Mouse (Mus musculus): ENCODE results near the gene Pcnx2. TPM values are rescaled to one million over a fixed set of nuclear protein-coding genes. Genes with fewer than 3 reads are reported as not detected.

Pcnx2 gene
- polyA plus RNA-seq, 1 experiment from 2014 or later = 0.19 TPM

- H3K4me2 ChIP-seq = no peak overlapping the region
- no peak overlapping the region for H3K9ac ChIP-seq (replicated peaks)
- H3K27me3 ChIP-seq = no peaks in the 10 kb centered on the region
- peaks cover 8% of the 10 kb centered on the region for H3K4me1 ChIP-seq (replicated peaks)
- no peak overlapping the region for H3K4me3 ChIP-seq (replicated peaks)
- ATAC-seq (ENCODE audit: insufficient number of reproducible peaks, insufficient read depth, low FRiP score, low TSS enrichment, low read depth) = no peak
- H3K27ac ChIP-seq = no peak overlapping the region
- H3K36me3 ChIP-seq = no peaks in the 10 kb centered on the region
- no peaks in the 10 kb centered on the region for H3K9me3 ChIP-seq
- 90% methylated on average over 5 of the region's 5 CpGs for WGBS
Measured at GRCm38 (mm10) chr8:125778919-125779318, 119.2 kb downstream of the Pcnx2 start.

GRCm38 (mm10) chr8:125777478-125778164 is 120.5 kb downstream of the Pcnx2 start:
- no peaks in the 10 kb centered on the region for H3K36me3 ChIP-seq
- H3K27ac ChIP-seq = peak overlapping the region; percentile 46; the same call in 1 of the 2 replicates
- H3K4me3 ChIP-seq (replicated peaks) = no peak overlapping the region
- no peaks in the 10 kb centered on the region for H3K9me3 ChIP-seq
- no peak overlapping the region for H3K4me2 ChIP-seq
- ATAC-seq (ENCODE audit: insufficient number of reproducible peaks, insufficient read depth, low FRiP score, low TSS enrichment, low read depth) = no peak
- no peaks in the 10 kb centered on the region for H3K27me3 ChIP-seq
- peaks cover 8% of the 10 kb centered on the region for H3K4me1 ChIP-seq (replicated peaks)
- no peak overlapping the region for H3K9ac ChIP-seq (replicated peaks)
- 66% methylated on average over 12 of the region's 12 CpGs for WGBS

GRCm38 (mm10) chr8:125776800-125777199 is 121.3 kb downstream of the Pcnx2 start:
- H3K36me3 ChIP-seq = no peaks in the 10 kb centered on the region
- WGBS = 68% methylated on average over 6 of the region's 6 CpGs
- ATAC-seq (ENCODE audit: insufficient number of reproducible peaks, insufficient read depth, low FRiP score, low TSS enrichment, low read depth) = no peak
- no peak overlapping the region for H3K4me2 ChIP-seq
- no peak overlapping the region for H3K9ac ChIP-seq (replicated peaks)
- peaks cover 8% of the 10 kb centered on the region for H3K4me1 ChIP-seq (replicated peaks)
- H3K27me3 ChIP-seq = no peaks in the 10 kb centered on the region
- 0 out of 2 replicates have a peak overlapping the region, but pooled peaks have one; percentile 23 for H3K27ac ChIP-seq
- H3K9me3 ChIP-seq = no peaks in the 10 kb centered on the region
- no peak overlapping the region for H3K4me3 ChIP-seq (replicated peaks)

GRCm38 (mm10) chr8:125776314-125776713 is 121.8 kb downstream of the Pcnx2 start:
- Histone ChIP-seq H3K9me3 (no peaks in the 10 kb centered on the region), H3K9ac (replicated peaks) (no peak overlapping the region), H3K4me3 (replicated peaks) (no peak overlapping the region), H3K36me3 (no peaks in the 10 kb centered on the region), H3K4me1 (replicated peaks) (peaks cover 8% of the 10 kb centered on the region), H3K4me2 (no peak overlapping the region), H3K27me3 (no peaks in the 10 kb centered on the region), H3K27ac (no peak overlapping the region)
- ATAC-seq (ENCODE audit: insufficient number of reproducible peaks, insufficient read depth, low FRiP score, low TSS enrichment, low read depth) = no peak
- 87% methylated on average over 3 of the region's 3 CpGs for WGBS

- H3K27me3 ChIP-seq = no peaks in the 10 kb centered on the region
- H3K9me3 ChIP-seq = no peaks in the 10 kb centered on the region
- WGBS = 50% methylated on average over 3 of the region's 3 CpGs
- no peak overlapping the region for H3K9ac ChIP-seq (replicated peaks)
- peaks cover 8% of the 10 kb centered on the region for H3K4me1 ChIP-seq (replicated peaks)
- no peak for ATAC-seq (ENCODE audit: insufficient number of reproducible peaks, insufficient read depth, low FRiP score, low TSS enrichment, low read depth)
- H3K27ac ChIP-seq = no peak overlapping the region
- no peak overlapping the region for H3K4me2 ChIP-seq
- no peaks in the 10 kb centered on the region for H3K36me3 ChIP-seq
- H3K4me3 ChIP-seq (replicated peaks) = no peak overlapping the region
Measured at GRCm38 (mm10) chr8:125775031-125775430, 123.1 kb downstream of the Pcnx2 start.

- H3K4me3 ChIP-seq (replicated peaks) = no peak overlapping the region
- H3K9ac ChIP-seq (replicated peaks) = no peak overlapping the region
- no peaks in the 10 kb centered on the region for H3K27me3 ChIP-seq
- H3K36me3 ChIP-seq = no peaks in the 10 kb centered on the region
- H3K9me3 ChIP-seq = no peaks in the 10 kb centered on the region
- 47% methylated on average over 7 of the region's 7 CpGs for WGBS
- H3K4me1 ChIP-seq (replicated peaks) = peaks cover 8% of the 10 kb centered on the region
- H3K27ac ChIP-seq = no peak overlapping the region
- no peak overlapping the region for H3K4me2 ChIP-seq
- ATAC-seq (ENCODE audit: insufficient number of reproducible peaks, insufficient read depth, low FRiP score, low TSS enrichment, low read depth) = no peak
Measured at GRCm38 (mm10) chr8:125773281-125773803, 124.8 kb downstream of the Pcnx2 start.

GRCm38 (mm10) chr8:125772300-125772699 is 125.8 kb downstream of the Pcnx2 start:
- 59% methylated on average over 2 of the region's 2 CpGs for WGBS
- H3K9me3 ChIP-seq = no peaks in the 10 kb centered on the region
- H3K27ac ChIP-seq = no peak overlapping the region
- H3K4me1 ChIP-seq (replicated peaks) = peaks cover 2% of the 10 kb centered on the region
- H3K27me3 ChIP-seq = no peaks in the 10 kb centered on the region
- ATAC-seq (ENCODE audit: insufficient number of reproducible peaks, insufficient read depth, low FRiP score, low TSS enrichment, low read depth) = no peak
- no peak overlapping the region for H3K4me2 ChIP-seq
- no peaks in the 10 kb centered on the region for H3K36me3 ChIP-seq
- no peak overlapping the region for H3K4me3 ChIP-seq (replicated peaks)
- no peak overlapping the region for H3K9ac ChIP-seq (replicated peaks)

- no peaks in the 10 kb centered on the region for H3K36me3 ChIP-seq
- H3K9me3 ChIP-seq = peaks cover 7% of the 10 kb centered on the region; the same call in 1 of the 2 replicates
- no peak overlapping the region for H3K9ac ChIP-seq (replicated peaks)
- H3K4me1 ChIP-seq (replicated peaks) = no peaks in the 10 kb centered on the region
- 0 out of 2 replicates have a peak, but pooled peaks have one; percentile 28 for ATAC-seq (ENCODE audit: insufficient number of reproducible peaks, insufficient read depth, low FRiP score, low TSS enrichment, low read depth)
- H3K27me3 ChIP-seq = no peaks in the 10 kb centered on the region
- no peak overlapping the region for H3K4me2 ChIP-seq
- no peak overlapping the region for H3K27ac ChIP-seq
- H3K4me3 ChIP-seq (replicated peaks) = no peak overlapping the region
- WGBS = 82% methylated on average over 10 of the region's 10 CpGs
Measured at GRCm38 (mm10) chr8:125768079-125768478, 130.0 kb downstream of the Pcnx2 start.

GRCm38 (mm10) chr8:125763066-125763786 is 134.9 kb downstream of the Pcnx2 start:
- ATAC-seq (ENCODE audit: insufficient number of reproducible peaks, insufficient read depth, low FRiP score, low TSS enrichment, low read depth) = no peak

GRCm38 (mm10) chr8:125759022-125759421 is 139.1 kb downstream of the Pcnx2 start:
- Histone ChIP-seq H3K27me3 (no peaks in the 10 kb centered on the region), H3K4me2 (no peak overlapping the region), H3K4me1 (replicated peaks) (peaks cover 13% of the 10 kb centered on the region), H3K36me3 (no peaks in the 10 kb centered on the region), H3K27ac (no peak overlapping the region), H3K9me3 (peaks cover 7% of the 10 kb centered on the region; the same call in 1 of the 2 replicates), H3K9ac (replicated peaks) (no peak overlapping the region), H3K4me3 (replicated peaks) (no peak overlapping the region)
- 32% methylated on average over 10 of the region's 10 CpGs for WGBS
- no peak for ATAC-seq (ENCODE audit: insufficient number of reproducible peaks, insufficient read depth, low FRiP score, low TSS enrichment, low read depth)

More at GRCm38 (mm10) chr8:125763066-125763786, 134.9 kb downstream of the Pcnx2 start:
- Histone ChIP-seq H3K4me1 (replicated peaks) (no peaks in the 10 kb centered on the region), H3K36me3 (no peaks in the 10 kb centered on the region), H3K4me3 (replicated peaks) (no peak overlapping the region), H3K9ac (replicated peaks) (no peak overlapping the region), H3K9me3 (peaks cover 7% of the 10 kb centered on the region; the same call in 1 of the 2 replicates), H3K27me3 (no peaks in the 10 kb centered on the region), H3K27ac (no peak overlapping the region), H3K4me2 (no peak overlapping the region)
- 89% methylated on average over 16 of the region's 16 CpGs for WGBS

GRCm38 (mm10) chr8:125757106-125757496 is 141.0 kb downstream of the Pcnx2 start:
- peak; percentile 45; the same call in 1 of the 2 replicates for ATAC-seq (ENCODE audit: insufficient number of reproducible peaks, insufficient read depth, low FRiP score, low TSS enrichment, low read depth)
- no peaks in the 10 kb centered on the region for H3K9me3 ChIP-seq
- no peak overlapping the region for H3K4me3 ChIP-seq (replicated peaks)
- H3K27ac ChIP-seq = no peak overlapping the region
- WGBS = 82% methylated on average over 1 of the region's 1 CpGs
- H3K36me3 ChIP-seq = no peaks in the 10 kb centered on the region
- no peak overlapping the region for H3K4me2 ChIP-seq
- H3K4me1 ChIP-seq (replicated peaks) = peaks cover 13% of the 10 kb centered on the region
- no peaks in the 10 kb centered on the region for H3K27me3 ChIP-seq
- H3K9ac ChIP-seq (replicated peaks) = no peak overlapping the region
